Mouse (Mus musculus): ENCODE measurements around the gene Gm29666. TPM values are rescaled to one million over a fixed set of nuclear protein-coding genes. Genes with fewer than 3 reads are reported as not detected.

Gene Gm29666
- total RNA-seq (2017) = 0.44 and 0.79 TPM in 2 replicates

GRCm38 (mm10) chr15:84919938-84920337, at the start of gene Gm29666:
Gm29666 (minus strand) TSS chr15:84920038.
- no peak for ATAC-seq (replicated peaks in 1 of 2; ENCODE audit: insufficient read depth in 1 of 2, low FRiP score in 2 of 2, low TSS enrichment in 1 of 2, low read depth in 1 of 2, poor library complexity in 2 of 2, severe bottlenecking in 2 of 2)

GRCm38 (mm10) chr15:84968534-84968933, 48.7 kb upstream of the Gm29666 start:
- peak; percentile 51 to 60; a peak in 3 of 4 replicates for ATAC-seq (replicated peaks in 1 of 2; ENCODE audit: insufficient read depth in 1 of 2, low FRiP score in 2 of 2, low TSS enrichment in 1 of 2, low read depth in 1 of 2, poor library complexity in 2 of 2, severe bottlenecking in 2 of 2)

- peak; percentile 44 to 53; a peak in 2 of 4 replicates for ATAC-seq (replicated peaks in 1 of 2; ENCODE audit: insufficient read depth in 1 of 2, low FRiP score in 2 of 2, low TSS enrichment in 1 of 2, low read depth in 1 of 2, poor library complexity in 2 of 2, severe bottlenecking in 2 of 2)
Observed at GRCm38 (mm10) chr15:84965575-84966360, 45.9 kb upstream of the Gm29666 start.

GRCm38 (mm10) chr15:84964771-84965170, 44.9 kb upstream of the Gm29666 start:
- ATAC-seq (replicated peaks in 1 of 2; ENCODE audit: insufficient read depth in 1 of 2, low FRiP score in 2 of 2, low TSS enrichment in 1 of 2, low read depth in 1 of 2, poor library complexity in 2 of 2, severe bottlenecking in 2 of 2) = peak; percentile 50; a peak in 3 of 4 replicates

GRCm38 (mm10) chr15:84962518-84962917, 42.7 kb upstream of the Gm29666 start:
- no peak for ATAC-seq (replicated peaks in 1 of 2; ENCODE audit: insufficient read depth in 1 of 2, low FRiP score in 2 of 2, low TSS enrichment in 1 of 2, low read depth in 1 of 2, poor library complexity in 2 of 2, severe bottlenecking in 2 of 2)

GRCm38 (mm10) chr15:84960692-84961091, 40.9 kb upstream of the Gm29666 start:
- ATAC-seq (replicated peaks in 1 of 2; ENCODE audit: insufficient read depth in 1 of 2, low FRiP score in 2 of 2, low TSS enrichment in 1 of 2, low read depth in 1 of 2, poor library complexity in 2 of 2, severe bottlenecking in 2 of 2) = no peak

- ATAC-seq (replicated peaks in 1 of 2; ENCODE audit: insufficient read depth in 1 of 2, low FRiP score in 2 of 2, low TSS enrichment in 1 of 2, low read depth in 1 of 2, poor library complexity in 2 of 2, severe bottlenecking in 2 of 2) = no peak
Observed at GRCm38 (mm10) chr15:84959891-84960290, 40.1 kb upstream of the Gm29666 start.

GRCm38 (mm10) chr15:84958331-84958730, 38.5 kb upstream of the Gm29666 start:
- ATAC-seq (replicated peaks in 1 of 2; ENCODE audit: insufficient read depth in 1 of 2, low FRiP score in 2 of 2, low TSS enrichment in 1 of 2, low read depth in 1 of 2, poor library complexity in 2 of 2, severe bottlenecking in 2 of 2) = no peak

- no peak for ATAC-seq (replicated peaks in 1 of 2; ENCODE audit: insufficient read depth in 1 of 2, low FRiP score in 2 of 2, low TSS enrichment in 1 of 2, low read depth in 1 of 2, poor library complexity in 2 of 2, severe bottlenecking in 2 of 2)
Observed at GRCm38 (mm10) chr15:84957851-84958250, 38.0 kb upstream of the Gm29666 start.

GRCm38 (mm10) chr15:84953259-84953658, 33.4 kb upstream of the Gm29666 start:
- ATAC-seq (replicated peaks in 1 of 2; ENCODE audit: insufficient read depth in 1 of 2, low FRiP score in 2 of 2, low TSS enrichment in 1 of 2, low read depth in 1 of 2, poor library complexity in 2 of 2, severe bottlenecking in 2 of 2) = no peak

GRCm38 (mm10) chr15:84950053-84950452, 30.2 kb upstream of the Gm29666 start:
- ATAC-seq (replicated peaks in 1 of 2; ENCODE audit: insufficient read depth in 1 of 2, low FRiP score in 2 of 2, low TSS enrichment in 1 of 2, low read depth in 1 of 2, poor library complexity in 2 of 2, severe bottlenecking in 2 of 2) = no peak

GRCm38 (mm10) chr15:84948990-84949389, 29.2 kb upstream of the Gm29666 start:
- no peak for ATAC-seq (replicated peaks in 1 of 2; ENCODE audit: insufficient read depth in 1 of 2, low FRiP score in 2 of 2, low TSS enrichment in 1 of 2, low read depth in 1 of 2, poor library complexity in 2 of 2, severe bottlenecking in 2 of 2)

GRCm38 (mm10) chr15:84944319-84944718, 24.5 kb upstream of the Gm29666 start:
- no peak for ATAC-seq (replicated peaks in 1 of 2; ENCODE audit: insufficient read depth in 1 of 2, low FRiP score in 2 of 2, low TSS enrichment in 1 of 2, low read depth in 1 of 2, poor library complexity in 2 of 2, severe bottlenecking in 2 of 2)

- no peak for ATAC-seq (replicated peaks in 1 of 2; ENCODE audit: insufficient read depth in 1 of 2, low FRiP score in 2 of 2, low TSS enrichment in 1 of 2, low read depth in 1 of 2, poor library complexity in 2 of 2, severe bottlenecking in 2 of 2)
Observed at GRCm38 (mm10) chr15:84942647-84943285, 22.9 kb upstream of the Gm29666 start.

- ATAC-seq (replicated peaks in 1 of 2; ENCODE audit: insufficient read depth in 1 of 2, low FRiP score in 2 of 2, low TSS enrichment in 1 of 2, low read depth in 1 of 2, poor library complexity in 2 of 2, severe bottlenecking in 2 of 2) = no peak
Observed at GRCm38 (mm10) chr15:84940102-84940501, 20.3 kb upstream of the Gm29666 start.

- no peak for ATAC-seq (replicated peaks in 1 of 2; ENCODE audit: insufficient read depth in 1 of 2, low FRiP score in 2 of 2, low TSS enrichment in 1 of 2, low read depth in 1 of 2, poor library complexity in 2 of 2, severe bottlenecking in 2 of 2)
Observed at GRCm38 (mm10) chr15:84934901-84935300, 15.1 kb upstream of the Gm29666 start.

- no peak for ATAC-seq (replicated peaks in 1 of 2; ENCODE audit: insufficient read depth in 1 of 2, low FRiP score in 2 of 2, low TSS enrichment in 1 of 2, low read depth in 1 of 2, poor library complexity in 2 of 2, severe bottlenecking in 2 of 2)
Observed at GRCm38 (mm10) chr15:84932351-84932750, 12.5 kb upstream of the Gm29666 start.

- ATAC-seq (replicated peaks in 1 of 2; ENCODE audit: insufficient read depth in 1 of 2, low FRiP score in 2 of 2, low TSS enrichment in 1 of 2, low read depth in 1 of 2, poor library complexity in 2 of 2, severe bottlenecking in 2 of 2) = no peak
Observed at GRCm38 (mm10) chr15:84925495-84926018, 5.7 kb upstream of the Gm29666 start.
